Mouse (Mus musculus): ENCODE measurements around the gene 9130230L23Rik. TPM values are rescaled to one million over a fixed set of nuclear protein-coding genes. Genes with fewer than 3 reads are reported as not detected.

9130230L23Rik gene
- total RNA-seq, 1 experiment from 2014 or later: 0.41 TPM

DNA sequence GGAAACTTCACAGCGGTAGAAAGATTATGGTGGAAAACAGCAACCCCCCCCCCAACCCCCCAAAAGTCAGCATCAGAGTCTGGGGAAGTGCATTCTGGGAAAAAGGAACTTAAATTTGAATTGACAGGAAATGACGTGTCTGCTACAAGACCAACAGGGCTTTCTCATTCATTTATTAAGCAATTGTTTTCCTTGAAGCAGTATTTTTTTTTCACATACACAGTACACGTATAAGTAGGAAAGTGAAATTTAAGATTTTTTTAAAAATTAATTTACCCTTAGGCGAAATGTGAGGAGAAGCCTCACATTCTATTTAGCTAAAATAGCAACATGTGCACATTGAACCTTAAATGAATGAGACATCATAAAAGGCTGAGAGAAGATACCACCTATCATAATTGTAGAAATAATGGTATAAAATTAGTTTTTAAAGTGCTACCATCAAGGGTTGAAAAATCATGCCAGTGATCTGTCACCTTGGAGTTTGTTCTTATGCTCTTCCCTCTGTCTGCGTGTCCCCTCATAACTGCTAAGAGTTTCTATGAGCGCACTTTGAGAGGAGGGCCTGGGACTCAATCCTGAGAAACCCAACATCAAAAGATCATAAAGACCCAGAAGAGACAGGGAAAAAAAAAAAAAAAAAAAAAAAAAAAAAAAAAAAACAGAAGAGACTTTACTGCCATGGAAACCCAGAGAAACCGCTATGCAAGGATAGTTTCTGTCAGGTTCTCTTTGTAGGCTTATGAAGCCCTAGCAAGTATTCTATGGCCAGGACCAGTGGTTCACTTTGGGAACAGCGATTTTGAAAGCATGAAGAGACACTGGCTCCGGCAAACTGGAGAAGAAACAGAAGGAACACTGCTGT lies 47.7 kb downstream of the 9130230L23Rik start:
- no peak for ATAC-seq (replicated peaks; ENCODE audit: low read depth, poor library complexity, severe bottlenecking)

DNA sequence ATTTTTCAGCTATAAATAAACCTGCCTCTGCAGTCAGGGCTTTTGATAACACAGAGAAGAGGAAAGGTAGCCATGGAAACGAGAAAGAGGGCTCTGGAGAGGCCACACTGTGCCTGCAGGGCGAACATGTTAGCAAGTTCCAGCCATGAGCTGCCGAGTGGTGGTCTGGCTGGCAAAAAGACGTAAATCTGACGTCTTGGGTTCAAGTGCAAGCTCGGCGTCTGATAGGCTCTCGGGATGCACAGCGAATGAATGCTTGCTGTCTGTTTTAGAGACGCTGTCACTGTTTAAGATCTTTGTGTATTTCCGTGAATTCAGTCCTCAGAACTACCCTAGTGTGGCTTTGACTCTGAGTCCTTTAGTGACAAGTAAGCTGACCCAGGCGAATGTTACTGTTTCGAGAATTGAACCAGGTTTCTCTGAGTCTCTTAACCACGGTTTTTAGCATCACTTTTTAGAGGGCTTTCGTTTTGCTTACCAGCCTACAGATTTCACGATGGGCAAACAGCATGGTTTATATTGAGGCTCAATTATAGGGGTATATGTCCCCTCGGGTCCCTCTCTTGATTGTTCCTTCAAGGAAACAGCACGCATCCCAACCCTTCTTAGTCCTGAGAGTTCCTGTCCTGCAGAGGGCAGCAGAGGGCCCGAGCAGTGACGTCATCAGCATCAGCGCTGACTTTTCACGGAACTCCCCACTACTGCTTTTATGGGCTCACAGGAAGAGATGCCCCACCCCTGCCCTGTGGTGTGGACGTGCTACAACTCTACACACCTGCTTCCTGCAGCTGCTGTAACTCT lies 48.5 kb downstream of the 9130230L23Rik start:
- ATAC-seq (replicated peaks; ENCODE audit: low read depth, poor library complexity, severe bottlenecking): peak; percentile 69

DNA sequence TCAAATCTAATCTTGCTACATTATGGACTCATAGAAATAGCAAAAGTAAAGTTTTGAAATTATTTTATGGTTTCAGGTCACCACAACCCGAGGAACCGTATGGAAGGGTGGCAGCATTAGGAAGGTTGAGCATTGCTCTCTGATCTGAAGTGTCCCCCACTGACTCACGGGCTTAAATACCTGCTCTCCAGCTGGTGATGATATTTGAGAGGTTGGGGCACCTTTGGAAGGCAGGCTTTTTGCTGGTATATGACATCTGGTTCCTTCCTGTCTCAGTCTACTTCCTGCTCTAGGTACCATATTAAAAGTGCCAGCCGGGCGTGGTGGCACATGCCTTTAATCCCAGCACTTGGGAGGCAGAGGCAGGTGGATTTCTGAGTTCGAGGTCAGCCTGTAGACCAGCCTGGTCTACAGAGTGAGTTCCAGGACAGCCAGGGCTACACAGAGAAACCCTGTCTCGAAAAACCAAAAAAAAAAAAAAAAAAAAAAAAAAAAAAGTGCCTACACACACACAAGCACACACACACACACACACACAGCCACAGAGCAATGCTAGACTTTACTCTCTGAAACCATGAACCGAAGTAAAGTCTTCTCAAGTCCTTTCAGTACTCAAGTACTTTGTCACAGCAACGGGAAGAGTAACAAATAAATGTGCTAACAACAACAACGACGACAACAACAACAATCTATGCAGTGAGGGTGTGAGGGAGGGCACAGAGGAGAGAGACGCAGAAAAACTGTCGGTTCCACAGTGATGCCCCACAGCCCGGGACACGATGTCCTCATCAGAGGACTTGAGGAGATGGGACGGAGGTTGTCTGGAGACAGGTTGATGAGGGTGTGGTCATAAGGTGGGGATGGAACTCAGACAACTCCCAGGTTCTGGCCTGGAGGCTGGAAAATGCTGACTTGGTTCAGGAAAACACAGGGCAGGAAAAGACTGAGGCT lies 49.7 kb downstream of the 9130230L23Rik start:
- no peak for ATAC-seq (replicated peaks; ENCODE audit: low read depth, poor library complexity, severe bottlenecking)

DNA sequence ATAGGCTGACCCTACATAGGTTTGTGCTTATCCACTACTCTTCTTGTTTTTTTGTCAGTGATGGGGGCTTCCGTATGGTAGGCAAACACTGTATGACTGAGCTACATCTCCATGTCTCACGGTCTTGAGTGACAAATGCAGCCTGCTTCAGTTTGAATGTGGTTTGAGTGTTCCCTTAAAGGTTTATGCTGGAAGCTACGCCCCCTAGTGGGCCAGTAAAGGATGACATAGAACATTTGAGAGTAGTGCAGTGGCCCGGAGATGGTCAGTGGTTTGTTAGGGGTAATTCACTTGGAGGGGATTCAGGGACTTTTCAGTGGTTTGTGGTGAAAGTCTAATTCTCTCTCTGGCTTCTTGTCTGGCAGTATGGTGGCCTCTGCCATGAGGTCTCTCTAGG lies 52.6 kb downstream of the 9130230L23Rik start:
- ATAC-seq (replicated peaks; ENCODE audit: low read depth, poor library complexity, severe bottlenecking): no peak

DNA sequence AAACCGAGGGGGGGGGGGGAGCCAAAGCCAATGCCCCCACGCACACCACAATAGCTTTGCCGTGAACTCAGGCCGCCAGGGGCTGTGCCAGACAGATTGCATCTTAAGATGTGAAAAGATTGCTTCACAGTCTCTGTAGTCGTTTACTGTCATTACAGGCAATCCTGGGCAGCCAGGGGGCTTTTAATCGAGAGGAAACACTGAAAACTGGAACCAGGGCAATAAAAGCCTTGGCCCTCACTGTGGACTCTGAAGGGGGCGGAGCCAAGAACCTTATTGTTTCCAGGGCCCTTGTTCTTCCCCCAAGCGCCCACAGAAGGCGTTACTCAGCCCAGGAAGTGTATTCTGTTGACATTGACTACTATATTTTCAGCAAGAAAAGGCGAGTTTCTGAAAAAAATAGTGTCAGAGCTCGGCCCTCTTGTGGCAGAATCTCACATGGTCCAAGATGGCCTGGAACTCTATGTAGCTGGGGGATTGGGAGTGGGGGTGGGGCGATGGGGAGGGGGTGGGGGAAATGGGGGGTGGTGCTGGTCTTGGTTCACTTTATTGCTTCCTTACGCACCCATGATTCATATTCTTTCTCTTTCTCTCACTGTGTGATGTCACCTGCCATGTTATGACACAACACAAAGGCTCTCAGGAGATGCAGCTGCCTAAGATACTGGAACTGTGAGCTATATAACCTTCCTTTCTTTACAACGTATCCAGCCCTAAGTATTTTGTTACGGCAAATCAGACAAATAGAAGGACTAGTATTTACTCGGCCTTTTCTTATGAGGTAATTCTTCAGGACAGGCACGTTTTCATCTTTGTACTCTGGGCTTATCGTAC lies 53.2 kb downstream of the 9130230L23Rik start:
- peak; percentile 50 for ATAC-seq (replicated peaks; ENCODE audit: low read depth, poor library complexity, severe bottlenecking)

DNA sequence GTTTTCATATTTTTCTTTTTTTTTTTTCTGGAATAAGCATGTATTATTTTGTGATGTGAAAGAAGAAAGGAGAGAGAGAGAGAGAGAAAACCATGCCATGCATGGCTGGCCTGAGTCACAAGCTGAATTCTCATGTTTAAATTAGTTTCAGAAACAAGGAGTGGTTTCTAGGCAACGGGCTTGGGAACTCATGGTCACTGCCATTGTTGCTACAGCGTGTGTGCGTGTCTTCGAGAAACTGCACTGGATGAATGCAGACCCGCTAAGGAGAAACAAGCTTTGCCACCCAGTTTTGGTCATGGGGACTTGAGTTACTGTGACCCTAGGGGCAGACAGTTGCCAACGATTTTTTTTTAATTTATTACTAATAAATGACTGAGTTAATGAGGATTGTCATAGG lies 53.8 kb downstream of the 9130230L23Rik start:
- ATAC-seq (replicated peaks; ENCODE audit: low read depth, poor library complexity, severe bottlenecking): no peak

DNA sequence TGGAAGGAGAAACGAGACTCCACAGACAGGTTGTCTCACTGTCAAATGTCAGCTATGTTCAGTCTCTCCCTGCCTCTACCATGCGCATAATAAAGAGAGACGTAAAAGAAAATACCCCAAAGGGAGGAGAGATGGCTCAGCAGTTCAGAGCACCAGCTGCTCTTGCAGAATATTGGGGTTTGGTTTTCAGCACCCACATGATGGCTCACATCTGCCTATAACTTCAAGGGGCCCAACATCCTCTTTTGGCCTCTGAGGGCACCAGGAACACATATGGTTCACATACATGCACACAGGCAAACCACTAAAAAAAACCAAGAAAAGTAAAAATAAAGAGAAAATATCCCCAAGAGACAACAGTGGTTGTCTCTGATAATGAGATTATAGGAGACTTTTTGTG lies 54.3 kb downstream of the 9130230L23Rik start:
- ATAC-seq (replicated peaks; ENCODE audit: low read depth, poor library complexity, severe bottlenecking): no peak

DNA sequence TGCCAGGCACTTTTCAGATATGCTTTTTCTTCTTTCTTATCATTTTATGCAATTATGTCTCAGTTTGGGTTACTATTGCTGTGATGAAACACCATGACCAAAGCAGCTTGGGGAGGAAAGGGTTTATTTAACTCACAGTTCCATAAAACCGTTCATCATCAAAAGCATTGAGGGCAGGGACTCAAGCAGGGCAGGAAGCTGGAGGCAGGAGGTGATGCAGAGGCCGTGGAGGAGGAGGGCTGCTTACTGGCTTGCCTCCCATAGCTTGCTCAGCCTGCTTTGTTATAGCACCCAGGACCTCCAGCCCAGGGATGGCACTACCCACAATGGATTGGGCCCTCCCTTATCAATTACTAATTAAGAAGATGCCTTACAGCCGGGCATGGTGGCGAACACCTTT lies 62.9 kb downstream of the 9130230L23Rik start:
- no peak for ATAC-seq (replicated peaks; ENCODE audit: low read depth, poor library complexity, severe bottlenecking)

DNA sequence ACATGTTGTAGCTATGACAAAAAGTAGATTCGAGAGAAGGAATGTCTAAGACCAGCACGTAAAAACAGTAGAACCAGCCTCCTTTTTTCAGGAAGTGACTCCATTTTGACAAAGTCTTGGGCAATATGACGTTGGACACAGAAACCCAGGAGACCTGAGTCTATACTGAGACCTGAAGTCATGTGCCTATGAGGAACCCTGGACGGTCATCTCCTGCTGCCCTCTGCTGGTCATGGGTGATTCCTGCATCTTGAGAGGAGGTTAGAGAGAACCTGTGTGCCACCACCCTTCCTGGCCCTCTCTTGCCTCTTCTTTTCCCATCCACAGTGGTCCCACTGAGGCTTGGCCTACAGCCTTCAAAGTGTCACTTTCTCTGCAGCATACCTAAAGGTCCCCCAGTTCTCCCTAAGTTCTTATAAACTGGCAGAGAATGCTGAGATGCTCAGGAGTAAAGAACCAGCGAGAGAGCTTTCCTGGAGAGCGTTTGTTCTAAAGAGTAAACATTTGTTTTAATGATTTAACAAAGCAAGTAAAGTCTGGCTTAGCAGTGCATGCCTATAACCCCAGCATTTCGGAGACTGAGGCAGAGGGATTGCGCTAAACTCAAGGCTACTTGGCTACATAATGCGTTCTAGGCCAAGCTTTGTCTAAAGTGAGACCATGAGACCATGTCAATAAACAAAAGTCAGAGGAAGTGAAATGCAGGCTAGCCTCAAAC lies 65.9 kb downstream of the 9130230L23Rik start:
- peak; percentile 92 for ATAC-seq (replicated peaks; ENCODE audit: low read depth, poor library complexity, severe bottlenecking)

DNA sequence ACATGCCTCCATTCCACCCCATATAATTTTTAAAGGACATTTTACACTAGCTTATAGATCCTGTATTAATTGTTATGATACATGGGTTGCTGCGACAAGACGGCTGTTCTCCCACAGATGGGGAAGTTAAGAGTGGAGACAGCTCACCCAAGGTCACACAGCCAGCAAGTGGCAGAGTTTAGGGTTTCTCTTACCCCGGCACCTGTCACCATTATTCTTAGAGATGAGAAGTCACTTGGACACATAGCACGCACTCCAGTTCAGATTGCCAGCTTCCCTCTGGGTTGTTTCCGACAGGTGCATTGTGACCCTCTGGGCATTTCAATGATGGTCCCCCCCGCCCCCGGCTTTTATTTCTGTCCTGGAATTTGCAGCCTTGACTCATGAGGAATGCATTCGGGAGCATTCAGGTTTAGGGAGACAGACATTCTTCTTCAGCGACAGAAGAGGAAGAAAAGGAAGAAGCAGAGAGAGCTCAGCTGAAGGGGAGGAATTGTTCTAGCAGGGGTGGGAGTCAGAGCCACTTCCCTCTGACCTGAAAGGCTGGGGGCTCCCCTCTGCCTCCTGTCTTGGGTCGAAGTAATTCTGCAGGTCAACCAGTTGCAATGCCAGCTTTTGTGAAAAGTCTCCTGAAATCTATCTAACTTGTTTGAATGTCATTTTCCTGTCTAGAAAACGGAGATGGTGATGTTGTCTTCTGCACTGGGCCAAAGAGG lies 66.9 kb downstream of the 9130230L23Rik start:
- peak; percentile 46 for ATAC-seq (replicated peaks; ENCODE audit: low read depth, poor library complexity, severe bottlenecking)

DNA sequence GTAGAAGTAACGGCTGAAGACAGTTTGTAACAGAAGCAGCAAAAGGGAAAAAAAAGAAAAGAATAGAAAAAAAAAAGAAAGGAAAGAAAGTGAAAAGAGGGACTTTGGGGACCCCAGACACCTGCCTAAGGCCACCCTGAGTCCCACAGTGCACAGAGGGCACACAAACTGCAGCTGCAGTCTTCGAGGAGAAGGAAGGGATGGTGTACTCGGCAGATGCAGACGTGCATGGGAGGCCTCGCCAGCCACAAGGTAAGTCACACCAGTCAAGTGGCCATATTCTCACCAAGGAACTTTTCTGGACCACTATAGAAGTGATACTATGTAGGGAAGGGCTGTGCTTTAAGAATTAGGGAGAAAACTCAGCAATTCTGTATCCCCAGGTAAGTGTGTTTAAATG lies 69.3 kb downstream of the 9130230L23Rik start, which contains the start of gene Chrna9:
Chrna9 (plus strand) TSS at position 139 of the 400 bp plus-strand sequence.
- ATAC-seq (replicated peaks; ENCODE audit: low read depth, poor library complexity, severe bottlenecking): no peak

DNA sequence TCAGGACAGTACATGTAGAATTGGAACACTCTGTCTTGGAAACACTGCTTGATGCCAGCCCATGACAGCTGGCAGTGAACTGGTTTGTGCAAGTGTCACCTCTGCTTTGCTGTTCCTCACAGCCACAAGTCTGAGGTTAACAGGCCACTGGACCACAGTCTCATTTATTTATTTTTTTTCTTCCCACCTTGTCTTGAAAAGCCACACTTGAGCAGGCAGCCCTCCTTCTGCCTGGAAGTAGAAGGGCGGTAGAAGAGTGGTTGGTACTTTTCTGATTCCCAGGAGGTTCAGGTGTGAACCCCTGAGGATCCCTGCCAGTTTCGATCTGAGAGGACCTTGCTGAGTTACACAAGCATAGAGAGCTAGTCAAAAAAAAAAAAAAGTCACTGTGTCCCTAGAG lies 70.3 kb downstream of the 9130230L23Rik start:
- no peak for ATAC-seq (replicated peaks; ENCODE audit: low read depth, poor library complexity, severe bottlenecking)

DNA sequence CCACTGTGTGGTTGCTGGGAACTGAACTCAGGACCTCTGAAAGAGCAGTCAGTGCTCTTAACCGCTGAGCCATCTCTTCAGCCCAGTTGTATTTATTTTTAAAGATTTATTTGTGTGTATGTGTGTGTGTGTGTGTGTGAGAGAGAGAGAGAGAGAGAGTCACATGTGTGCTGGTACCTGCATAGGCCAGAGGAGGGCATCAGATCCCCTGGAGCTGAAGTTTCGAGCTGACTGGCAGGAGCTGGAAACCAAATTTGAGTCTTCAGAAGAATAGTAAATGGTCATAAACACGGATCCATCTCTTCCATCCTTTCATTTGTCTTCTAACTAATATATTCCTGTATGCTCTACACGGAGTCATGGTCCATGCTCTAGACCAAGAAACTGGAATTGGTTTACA lies 70.8 kb downstream of the 9130230L23Rik start:
- ATAC-seq (replicated peaks; ENCODE audit: low read depth, poor library complexity, severe bottlenecking): no peak

DNA sequence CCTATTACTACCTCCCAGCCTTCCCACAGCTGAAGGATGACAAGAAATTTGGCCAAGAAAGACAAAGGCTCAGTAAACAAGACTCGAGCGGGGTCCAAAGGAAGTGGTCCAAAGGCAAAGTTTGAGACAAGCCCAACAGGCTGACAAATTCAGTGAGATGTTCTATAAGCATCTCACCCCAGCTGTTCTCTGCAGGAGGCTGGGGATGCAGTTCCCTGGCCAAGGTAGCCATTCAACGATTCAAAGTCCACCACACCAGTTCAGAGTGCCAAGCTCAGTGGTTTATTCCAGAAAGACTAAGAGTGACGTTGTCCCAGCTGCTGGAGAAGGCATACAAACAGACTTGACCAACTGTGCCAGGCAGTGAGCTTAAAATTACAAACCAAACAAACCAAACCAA lies 73.9 kb downstream of the 9130230L23Rik start:
- ATAC-seq (replicated peaks; ENCODE audit: low read depth, poor library complexity, severe bottlenecking): no peak

Data from common myeloid progenitor, adult 5-6 weeks (primary cell).